Mouse (Mus musculus) layer of hippocampus, adult 18-20 months (tissue): ENCODE data around the gene Nat14. TPM values are rescaled to one million over a fixed set of nuclear protein-coding genes. Genes with fewer than 3 reads are reported as not detected.

Experiments
- DNase-seq, 2 experiments: peaks; one replicate each; pipeline ENCODE4 v3.0.0; 2022; ENCODE audit warnings: low spot score in 2 of 2
- total RNA-seq, 2 experiments: library from RNA; stranded (reverse); gene quantifications; 2 replicates each; pipeline ENCODE4 v1.2.3; 2021

Nat14 gene
- total RNA-seq, 2 experiments from 2014 or later, result 114 to 119 TPM

GRCm38 (mm10) chr7:4919971-4920370 lies 1.9 kb upstream of the Nat14 start:
- DNase-seq, result no peak

GRCm38 (mm10) chr7:4920496-4920895 lies 1.3 kb upstream of the Nat14 start:
- no peak for DNase-seq

- DNase-seq, result no peak
Measured at GRCm38 (mm10) chr7:4920976-4921823, 628 bp upstream of the Nat14 start.

- peak; percentile 87 to 90 for DNase-seq
Measured at GRCm38 (mm10) chr7:4922508-4922907, 680 bp downstream of the Nat14 start.

- peak; percentile 70 to 86 for DNase-seq
Measured at GRCm38 (mm10) chr7:4922931-4923565, 1.2 kb downstream of the Nat14 start.

- peak in 1 of 2 experiments; percentile 66 for DNase-seq
Measured at GRCm38 (mm10) chr7:4923586-4924364, 1.9 kb downstream of the Nat14 start.

- DNase-seq, result no peak
Measured at GRCm38 (mm10) chr7:4924483-4924882, 2.7 kb downstream of the Nat14 start.

- DNase-seq, result peak in 1 of 2 experiments; percentile 70
Measured at GRCm38 (mm10) chr7:4924891-4925301, 3.1 kb downstream of the Nat14 start.

GRCm38 (mm10) chr7:4925441-4926381 lies 3.9 kb downstream of the Nat14 start, which contains the start of gene Ssc5d:
Gene Ssc5d, plus strand, starts transcription at chr7:4925785.
- no peak for DNase-seq

GRCm38 (mm10) chr7:4926849-4927248 lies 5.0 kb downstream of the Nat14 start:
- DNase-seq, result no peak

GRCm38 (mm10) chr7:4927711-4928110 lies 5.9 kb downstream of the Nat14 start:
- DNase-seq, result no peak

GRCm38 (mm10) chr7:4928323-4928722 lies 6.5 kb downstream of the Nat14 start:
- no peak for DNase-seq

- no peak for DNase-seq
Measured at GRCm38 (mm10) chr7:4933103-4933502, 11.3 kb downstream of the Nat14 start.

- DNase-seq, result no peak
Measured at GRCm38 (mm10) chr7:4934160-4934914, 12.5 kb downstream of the Nat14 start.

- no peak for DNase-seq
Measured at GRCm38 (mm10) chr7:4936832-4937231, 15.0 kb downstream of the Nat14 start.

- DNase-seq, result no peak
Measured at GRCm38 (mm10) chr7:4937392-4937791, 15.6 kb downstream of the Nat14 start.

GRCm38 (mm10) chr7:4938456-4938855 lies 16.6 kb downstream of the Nat14 start:
- DNase-seq, result peak in 1 of 2 experiments; percentile 71

GRCm38 (mm10) chr7:4940068-4940479 lies 18.2 kb downstream of the Nat14 start:
- peak in 1 of 2 experiments; percentile 85 for DNase-seq

GRCm38 (mm10) chr7:4942673-4943072 lies 20.8 kb downstream of the Nat14 start:
- DNase-seq, result no peak
